ENCODE assay signal across 11 mouse cellular contexts in the genomic region with DNA sequence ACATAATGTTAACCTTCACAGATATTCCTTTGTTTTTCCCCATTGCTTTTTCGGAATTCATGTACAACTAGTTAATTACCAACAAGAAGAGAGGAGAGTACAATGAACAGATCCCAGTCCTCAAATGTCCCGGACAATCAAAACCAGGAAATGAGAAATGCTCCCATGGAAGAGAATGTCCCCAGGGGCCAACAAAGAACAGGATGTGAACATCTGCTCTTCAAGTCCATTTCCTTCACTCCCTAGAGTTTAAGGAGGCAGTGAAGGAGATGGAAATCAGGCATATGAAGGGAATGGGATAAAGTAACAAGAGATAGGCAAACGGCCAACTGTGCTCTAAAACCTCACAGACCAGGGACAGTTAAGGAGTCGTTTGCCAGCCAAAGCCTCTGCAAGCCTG. TPM values are rescaled to one million over a fixed set of nuclear protein-coding genes. Genes with fewer than 3 reads are reported as not detected.
A peak's percentile ranks its signal among the peaks of the same experiment; 100 is the strongest.
DNase-seq lines count a peak whose midpoint lies in the region; ATAC-seq and TF ChIP-seq lines count a peak whose summit lies in the region.
"Had no signal": no experiment of that assay in that cellular context is flagged by ENCODE, and none has a peak within 500 bp of the region (broad histone marks: within the 10 kb centered on the region; RNA-seq: fewer than 3 reads in every experiment).

No protein-coding gene starts in this region.

- TF ChIP-seq CTCF in lung, embryonic 14.5 days (IDR thresholded peaks at IDR 0.05; ENCODE audit: low read depth): no peak
- no peak for TF ChIP-seq CTCF in lung, adult 2 months (IDR thresholded peaks at IDR 0.05; ENCODE audit: insufficient read depth, low read length)

- peak; percentile 55 for DNase-seq in lung, embryonic 14.5 days
- no peak for DNase-seq in lung, adult 2 months
- DNase-seq in embryo, embryonic 11 days: peak; percentile 59
- peak; percentile 9 for DNase-seq in heart, postnatal 25 days (ENCODE audit: low spot score)
- peak; percentile 36 for DNase-seq in lung, postnatal 36 days
- no peak for DNase-seq in layer of hippocampus, postnatal 14 days (ENCODE audit: low spot score in 2 of 2)
- no peak for DNase-seq in cerebellum, adult 11 months
- DNase-seq in frontal cortex, postnatal 10 days (ENCODE audit: low spot score in 2 of 2): no peak

- no peak for TF ChIP-seq POLR2A in lung, adult 2 months (IDR thresholded peaks at IDR 0.05; ENCODE audit: borderline replicate concordance, extremely low read depth, low read depth, low read length)

- WGBS in lung, embryonic 14.5 days: 21% methylated on average over 4 of the region's 4 CpGs
- WGBS in lung, adult 2 months: 18% methylated on average over 4 of the region's 4 CpGs

- peak overlapping the region; percentile 52; the same call in 1 of the 2 replicates for H3K27ac ChIP-seq in lung, embryonic 14.5 days (ENCODE audit: low read depth)
- H3K27ac ChIP-seq: forebrain, embryonic 13.5 days; left cerebral cortex, adult 2 months; midbrain, embryonic 12.5 days had no signal

- H3K27me3 ChIP-seq in lung, embryonic 14.5 days (ENCODE audit: insufficient read depth, low read length): no peaks in the 10 kb centered on the region
- H3K27me3 ChIP-seq: forebrain, embryonic 13.5 days; midbrain, embryonic 12.5 days had no signal

- intact Hi-C loops in heart, postnatal 25 days (cut with DNase I): no loop called here

- no peak overlapping the region for H3K4me2 ChIP-seq in lung, embryonic 14.5 days
- H3K4me2 ChIP-seq: forebrain, embryonic 13.5 days; midbrain, embryonic 12.5 days had no signal

- peaks cover 5% of the 10 kb centered on the region for H3K4me1 ChIP-seq in lung, embryonic 14.5 days (ENCODE audit: insufficient read depth)
- H3K4me1 ChIP-seq in lung, adult 2 months (ENCODE audit: control insufficient read depth, insufficient read depth, low read length): peaks cover 6% of the 10 kb centered on the region

- no peak for ATAC-seq in lung, embryonic 14.5 days (ENCODE audit: insufficient read depth)
- ATAC-seq: forebrain, embryonic 13.5 days had no signal

- no peak overlapping the region for H3K9ac ChIP-seq in lung, embryonic 14.5 days
- H3K9ac ChIP-seq: forebrain, embryonic 13.5 days; midbrain, embryonic 12.5 days had no signal

- H3K4me3 ChIP-seq in lung, embryonic 14.5 days (ENCODE audit: low read depth, low read length): no peak overlapping the region
- H3K4me3 ChIP-seq in lung, adult 2 months (replicated peaks; ENCODE audit: extremely low read depth, low read depth, low read length): no peak overlapping the region
- H3K4me3 ChIP-seq: forebrain, embryonic 13.5 days; left cerebral cortex, adult 2 months; midbrain, embryonic 12.5 days had no signal

- no peaks in the 10 kb centered on the region for H3K9me3 ChIP-seq in lung, embryonic 14.5 days (ENCODE audit: low read depth, low read length)
- H3K9me3 ChIP-seq: forebrain, embryonic 13.5 days; midbrain, embryonic 12.5 days had no signal

- H3K36me3 ChIP-seq in lung, embryonic 14.5 days (ENCODE audit: insufficient read depth): no peaks in the 10 kb centered on the region
- H3K36me3 ChIP-seq: midbrain, embryonic 12.5 days had no signal

RNA-seq across cellular contexts. Expression of a gene that starts 53.3 kb away (rescaled TPM):
- polyA plus RNA-seq in lung, embryonic 14.5 days (2014; fragmentation: Nextera tagmentation; extraction: Ambion mirVana): 56.4 and 57.6 TPM in 2 replicates
- polyA plus RNA-seq in lung, adult 2 months (2012; rRNA removed): 24.4 and 35.6 TPM in 2 replicates
- 10 to 100 TPM; 38.3 to 46.0 TPM for total RNA-seq in heart, postnatal 25 days (2021)
- total RNA-seq in layer of hippocampus, postnatal 14 days (2021): 1,000 to 10,000 TPM; 1,276 to 1,294 TPM

Comparison
In these comparisons a context has a peak if more than half of its experiments do, and no peak if none do; other contexts are left out.
1. DNase-seq: peak in lung, embryonic 14.5 days (single experiment), embryo, embryonic 11 days (single experiment), heart, postnatal 25 days (single experiment) and lung, postnatal 36 days (single experiment); none in lung, adult 2 months (single experiment), layer of hippocampus, postnatal 14 days (0 of 2), cerebellum, adult 11 months (single experiment) and frontal cortex, postnatal 10 days (0 of 2).
2. RNA of a gene that starts 53.3 kb away (total RNA-seq): 1,276 to 1,294 TPM in layer of hippocampus, postnatal 14 days; 38.3 to 46.0 TPM in heart, postnatal 25 days; every median in the first group is over 10 times any median in the second.